Mouse (Mus musculus) MEL (cell line): Measurements from ENCODE around the gene Cox20. TPM values are rescaled to one million over a fixed set of nuclear protein-coding genes. Genes with fewer than 3 reads are reported as not detected.

Experiments
- DNase-seq: peaks from one replicate; pipeline ENCODE4 v3.0.0; 2011; ENCODE audit warnings: low read depth, low spot score
- H3K27ac ChIP-seq: 2 replicates; pipeline ENCODE4 v1.5.1; 2012; ENCODE audit warnings: low read depth, mild to moderate bottlenecking, control low read depth, low read length, moderate library complexity; ENCODE audit not compliant: control insufficient read depth
- H3K27me3 ChIP-seq, 2 experiments: fragments of 150-350 bp in 1 of 2; sonication (generic) in 1 of 2; 2 replicates each; pipeline ENCODE4 v1.6.1; 2012; ENCODE audit warnings: low read length in 2 of 2, mild to moderate bottlenecking in 2 of 2, improper control_type of control experiment in 1 of 2, moderate library complexity in 1 of 2; ENCODE audit not compliant: insufficient read depth in 2 of 2, control insufficient read depth in 1 of 2
- H3K36me3 ChIP-seq, 2 experiments: 2 replicates each; pipeline ENCODE4 v1.6.1; 2012 to 2014; ENCODE audit warnings: low read length in 2 of 2, improper control_type of control experiment in 1 of 2, inconsistent platforms in 1 of 2, mild to moderate bottlenecking in 1 of 2; ENCODE audit not compliant: insufficient read depth in 2 of 2, control insufficient read depth in 1 of 2
- H3K4me1 ChIP-seq, 2 experiments: fragments of 150-350 bp in 1 of 2; sonication (generic) in 1 of 2; 2 replicates each; pipeline ENCODE4 v1.6.1; 2012; ENCODE audit warnings: low read length in 2 of 2, improper control_type of control experiment in 1 of 2, mild to moderate bottlenecking in 1 of 2; ENCODE audit not compliant: insufficient read depth in 2 of 2, control insufficient read depth in 1 of 2
- H3K4me3 ChIP-seq, 2 experiments: fragments of 150-350 bp in 1 of 2; sonication (generic) in 1 of 2; 2 replicates each; pipeline ENCODE4 v1.5.1; 2012; ENCODE audit warnings: low read depth in 2 of 2, low read length in 2 of 2, mild to moderate bottlenecking in 2 of 2, moderate library complexity in 2 of 2, control low read depth in 1 of 2, improper control_type of control experiment in 1 of 2; ENCODE audit not compliant: control insufficient read depth in 1 of 2, insufficient read depth in 1 of 2
- H3K79me2 ChIP-seq: 2 replicates; pipeline ENCODE4 v1.6.1; 2012; ENCODE audit warnings: mild to moderate bottlenecking, low read length, moderate library complexity; ENCODE audit not compliant: control insufficient read depth, poor library complexity, insufficient read depth
- H3K9ac ChIP-seq: 2 replicates; pipeline ENCODE4 v1.6.1; 2012; ENCODE audit warnings: low read depth, mild to moderate bottlenecking, control low read depth, low read length, moderate library complexity; ENCODE audit not compliant: control insufficient read depth, poor library complexity, severe bottlenecking
- H3K9me3 ChIP-seq: fragments of 150-350 bp; sonication (generic); replicated peaks from 2 replicates; pipeline ENCODE4 v1.6.1; 2012; ENCODE audit warnings: mild to moderate bottlenecking, low read length, improper control_type of control experiment, moderate library complexity; ENCODE audit not compliant: insufficient read depth
- BHLHE40 ChIP-seq: IDR thresholded peaks from 2 replicates; pipeline ENCODE4 v1.6.1; 2012; ENCODE audit warnings: low read depth, mild to moderate bottlenecking, inconsistent platforms, low read length, improper control_type of control experiment, borderline replicate concordance
- CHD2 ChIP-seq: IDR thresholded peaks from 2 replicates; pipeline ENCODE4 v1.6.1; 2011; ENCODE audit warnings: low read length, improper control_type of control experiment
- CTCF ChIP-seq, 3 experiments: IDR thresholded peaks in 2 of 3; conservative IDR thresholded peaks in 1 of 3; 2 replicates each; pipeline ENCODE4 v1.5.1; 2011 to 2012; ENCODE audit warnings: low read length in 3 of 3, low read depth in 2 of 3, mild to moderate bottlenecking in 2 of 3, improper control_type of control experiment in 1 of 3, inconsistent platforms in 1 of 3, mixed read lengths in 1 of 3, moderate library complexity in 1 of 3; ENCODE audit not compliant: control insufficient read depth in 1 of 3, insufficient read depth in 1 of 3, poor library complexity in 1 of 3, severe bottlenecking in 1 of 3
- E2F4 ChIP-seq: IDR thresholded peaks from 2 replicates; pipeline ENCODE4 v1.6.1; 2011; ENCODE audit warnings: low read depth, low read length, improper control_type of control experiment, borderline replicate concordance
- ELF1 ChIP-seq: IDR thresholded peaks from 2 replicates; pipeline ENCODE4 v1.6.1; 2014; ENCODE audit warnings: low read depth, mild to moderate bottlenecking, inconsistent platforms, low read length, improper control_type of control experiment, moderate library complexity
- EP300 ChIP-seq, 2 experiments: IDR thresholded peaks; 2 replicates each; pipeline ENCODE4 v1.6.1; 2011; ENCODE audit warnings: improper control_type of control experiment in 2 of 2, low read length in 2 of 2, low read depth in 1 of 2, mild to moderate bottlenecking in 1 of 2
- ETS1 ChIP-seq: IDR thresholded peaks from 2 replicates; pipeline ENCODE4 v1.6.1; 2012; ENCODE audit warnings: low read depth, mild to moderate bottlenecking, inconsistent platforms, low read length, improper control_type of control experiment, moderate library complexity
- GABPA ChIP-seq: IDR thresholded peaks from 2 replicates; pipeline ENCODE4 v1.6.1; 2012; ENCODE audit warnings: low read depth, mild to moderate bottlenecking, inconsistent platforms, low read length, improper control_type of control experiment, moderate library complexity
- GATA1 ChIP-seq: IDR thresholded peaks from 2 replicates; pipeline ENCODE4 v1.6.1; 2011; ENCODE audit warnings: low read depth, low read length, improper control_type of control experiment
- HCFC1 ChIP-seq: IDR thresholded peaks from 2 replicates; pipeline ENCODE4 v1.6.1; 2012; ENCODE audit warnings: low read depth, mild to moderate bottlenecking, inconsistent platforms, low read length, improper control_type of control experiment, moderate library complexity
- JUND ChIP-seq: IDR thresholded peaks from 2 replicates; pipeline ENCODE4 v1.6.1; 2011; ENCODE audit warnings: low read depth, mild to moderate bottlenecking, improper control_type of control experiment, low read length
- KAT2A ChIP-seq: conservative IDR thresholded peaks from 2 replicates; pipeline ENCODE4 v1.6.1; 2012; ENCODE audit warnings: low read depth, low read length, improper control_type of control experiment, inconsistent platforms
- MAFK ChIP-seq: IDR thresholded peaks from 2 replicates; pipeline ENCODE4 v1.6.1; 2011; ENCODE audit warnings: low read depth, mild to moderate bottlenecking, low read length, improper control_type of control experiment, borderline replicate concordance
- MAX ChIP-seq: IDR thresholded peaks from 2 replicates; pipeline ENCODE4 v1.6.1; 2011; ENCODE audit warnings: low read length, improper control_type of control experiment
- MEF2A ChIP-seq: IDR thresholded peaks from 2 replicates; pipeline ENCODE4 v1.6.1; 2014; ENCODE audit warnings: low read depth, mild to moderate bottlenecking, inconsistent platforms, low read length, improper control_type of control experiment; ENCODE audit not compliant: poor library complexity, insufficient replicate concordance, severe bottlenecking; ENCODE audit errors: extremely low read depth
- MXI1 ChIP-seq: IDR thresholded peaks from 2 replicates; pipeline ENCODE4 v1.6.1; 2011; ENCODE audit warnings: mild to moderate bottlenecking, low read depth, low read length, improper control_type of control experiment
- MYB ChIP-seq: IDR thresholded peaks from 2 replicates; pipeline ENCODE4 v1.6.1; 2011; ENCODE audit warnings: mild to moderate bottlenecking, low read depth, low read length, improper control_type of control experiment
- MYC ChIP-seq: IDR thresholded peaks from 2 replicates; pipeline ENCODE4 v1.6.1; 2011; ENCODE audit warnings: low read depth, mild to moderate bottlenecking, low read length, improper control_type of control experiment, moderate library complexity
- NELFE ChIP-seq: IDR thresholded peaks from 2 replicates; pipeline ENCODE4 v1.6.1; 2011; ENCODE audit warnings: low read depth, low read length, improper control_type of control experiment
- POLR2A ChIP-seq, 2 experiments: IDR thresholded peaks; 2 replicates each; pipeline ENCODE4 v1.6.1; 2011 to 2012; ENCODE audit warnings: low read length in 2 of 2, mild to moderate bottlenecking in 2 of 2, control low read depth in 1 of 2, improper control_type of control experiment in 1 of 2, low read depth in 1 of 2, moderate library complexity in 1 of 2; ENCODE audit not compliant: control insufficient read depth in 1 of 2, insufficient read depth in 1 of 2, poor library complexity in 1 of 2
- POLR2AphosphoS2 ChIP-seq: IDR thresholded peaks from 2 replicates; pipeline ENCODE4 v1.6.1; 2011; ENCODE audit warnings: low read length, improper control_type of control experiment
- POLR2AphosphoS5 ChIP-seq: IDR thresholded peaks from 2 replicates; pipeline ENCODE4 v1.6.1; 2012; ENCODE audit warnings: low read depth, borderline replicate concordance, mild to moderate bottlenecking, inconsistent platforms, low read length, moderate library complexity, mixed read lengths
- RAD21 ChIP-seq: IDR thresholded peaks from 2 replicates; pipeline ENCODE4 v1.6.1; 2011; ENCODE audit warnings: mild to moderate bottlenecking, low read depth, low read length, improper control_type of control experiment
- RCOR1 ChIP-seq: IDR thresholded peaks from 2 replicates; pipeline ENCODE4 v1.6.1; 2012; ENCODE audit warnings: low read depth, mild to moderate bottlenecking, inconsistent platforms, low read length, improper control_type of control experiment
- SMC3 ChIP-seq: IDR thresholded peaks from 2 replicates; pipeline ENCODE4 v1.6.1; 2011; ENCODE audit warnings: low read depth, low read length, improper control_type of control experiment
- TAL1 ChIP-seq: IDR thresholded peaks from 2 replicates; pipeline ENCODE4 v1.6.1; 2012; ENCODE audit warnings: mild to moderate bottlenecking, inconsistent platforms, low read length, moderate library complexity, mixed read lengths
- TBP ChIP-seq: IDR thresholded peaks from 2 replicates; pipeline ENCODE4 v1.8.0; 2011; ENCODE audit warnings: low read depth, low read length, improper control_type of control experiment
- TCF12 ChIP-seq: IDR thresholded peaks from 2 replicates; pipeline ENCODE4 v1.6.1; 2014; ENCODE audit warnings: low read depth, mild to moderate bottlenecking, inconsistent platforms, low read length, improper control_type of control experiment, moderate library complexity
- UBTF ChIP-seq: IDR thresholded peaks from 2 replicates; pipeline ENCODE4 v1.6.1; 2012; ENCODE audit warnings: low read depth, mild to moderate bottlenecking, inconsistent platforms, low read length, improper control_type of control experiment, moderate library complexity, borderline replicate concordance; ENCODE audit not compliant: insufficient read depth
- USF1 ChIP-seq: IDR thresholded peaks from 2 replicates; pipeline ENCODE4 v1.6.1; 2014; ENCODE audit warnings: low read depth, mild to moderate bottlenecking, inconsistent platforms, low read length, improper control_type of control experiment, moderate library complexity
- USF2 ChIP-seq, 2 experiments: IDR thresholded peaks; 2 replicates each; pipeline ENCODE4 v1.6.1; 2011 to 2012; ENCODE audit warnings: improper control_type of control experiment in 2 of 2, low read length in 2 of 2, borderline replicate concordance in 1 of 2, inconsistent platforms in 1 of 2, low read depth in 1 of 2, mild to moderate bottlenecking in 1 of 2; ENCODE audit not compliant: insufficient read depth in 1 of 2
- ZC3H11A ChIP-seq: IDR thresholded peaks from 2 replicates; pipeline ENCODE4 v1.6.1; 2012; ENCODE audit warnings: low read depth, mild to moderate bottlenecking, inconsistent platforms, low read length, improper control_type of control experiment
- ZKSCAN1 ChIP-seq: IDR thresholded peaks from 2 replicates; pipeline ENCODE4 v1.6.1; 2012; ENCODE audit warnings: low read depth, mild to moderate bottlenecking, inconsistent platforms, low read length, improper control_type of control experiment, moderate library complexity
- ZMIZ1 ChIP-seq: IDR thresholded peaks from 2 replicates; pipeline ENCODE4 v1.6.1; 2012; ENCODE audit warnings: low read depth, mild to moderate bottlenecking, inconsistent platforms, low read length, improper control_type of control experiment, moderate library complexity
- ZNF384 ChIP-seq: IDR thresholded peaks from 2 replicates; pipeline ENCODE4 v1.6.1; 2012; ENCODE audit warnings: low read depth, mild to moderate bottlenecking, inconsistent platforms, low read length, improper control_type of control experiment
- polyA plus RNA-seq, 2 experiments: library from polyadenylated mRNA; stranded (reverse) in 1 of 2; unstranded in 1 of 2; fragments of >175 nt in 1 of 2; fragments of >200 nt in 1 of 2; gene quantifications; 2 replicates each; pipeline versions ENCODE4 v1.2.1 to v1.2.4; 2012; ENCODE audit warnings: low replicate concordance in 2 of 2, low read depth in 1 of 2; ENCODE audit not compliant: insufficient read length in 2 of 2, insufficient read depth in 1 of 2, missing spikeins in 1 of 2
- total RNA-seq: library from RNA; depleted of rRNA; stranded (reverse); fragments of 300-350 nt; gene quantifications from 2 replicates; pipeline ENCODE4 v1.2.3, GENCODE M21; 2012

Gene Cox20
- total and polyA plus RNA-seq, 3 experiments: 24.3 to 27.3 TPM; not detected in 1

GRCm38 (mm10) chr1:178368548-178369271 is 49.8 kb downstream of the Cox20 start:
- no peaks in the 10 kb centered on the region for H3K27me3 ChIP-seq
- H3K27ac ChIP-seq: peak overlapping the region; percentile 90
- peak; percentile 96 for DNase-seq
- peaks cover 3 to 14% of the 10 kb centered on the region in 2 experiments for H3K4me1 ChIP-seq
- peaks cover 4% of the 10 kb centered on the region; the same call in 1 of the 2 replicates for H3K79me2 ChIP-seq
- H3K36me3 ChIP-seq: peaks cover 0 to 8% of the 10 kb centered on the region in 2 experiments; a peak in 2 of 4 replicates
- H3K4me3 ChIP-seq: peak overlapping the region; percentile 65
- peak overlapping the region; percentile 83 for H3K9ac ChIP-seq
- no peaks in the 10 kb centered on the region for H3K9me3 ChIP-seq
- TF ChIP-seq UBTF (no peak; the same call in 1 of the 2 replicates), CHD2 (no peak), POLR2A (IDR thresholded peaks at IDR 0.05; ENCODE audit: control insufficient read depth in 1 of 2, insufficient read depth in 1 of 2, low read depth in 1 of 2, low read length in 2 of 2, poor library complexity in 1 of 2) (peak; percentile 60 to 92), TAL1 (no peak), MXI1 (peak; percentile 95), KAT2A (no peak), ZKSCAN1 (no peak), GABPA (no peak), MEF2A (no peak), ELF1 (peak; percentile 82), POLR2AphosphoS2 (peak; percentile 78; the same call in 1 of the 2 replicates), E2F4 (no peak), RCOR1 (no peak), USF2 (IDR thresholded peaks at IDR 0.05; ENCODE audit: borderline replicate concordance in 1 of 2, insufficient read depth in 1 of 2, low read depth in 1 of 2, low read length in 2 of 2) (peak in 1 of 2 experiments; percentile 72; a peak in 3 of 4 replicates), ZC3H11A (no peak), TBP (no peak), POLR2AphosphoS5 (peak; percentile 18; the same call in 1 of the 2 replicates), BHLHE40 (peak; percentile 98), GATA1 (no peak), MAFK (no peak), SMC3 (no peak), ZNF384 (no peak), TCF12 (peak; percentile 43), MAX (peak; percentile 88), EP300 (IDR thresholded peaks at IDR 0.05; ENCODE audit: low read depth in 1 of 2, low read length in 2 of 2) (no peak; a peak in 1 of 4 replicates), RAD21 (no peak), MYC (peak; percentile 81), CTCF (IDR thresholded peaks at IDR 0.05 in 2 of 3, conservative IDR thresholded peaks at IDR 0.05 in 1 of 3; ENCODE audit: control insufficient read depth in 1 of 3, insufficient read depth in 1 of 3, low read depth in 2 of 3, low read length in 3 of 3, poor library complexity in 1 of 3, severe bottlenecking in 1 of 3) (no peak), JUND (0 out of 2 replicates have a peak, but pooled peaks have one; percentile 41), MYB (no peak), USF1 (peak; percentile 96), ETS1 (peak; percentile 47; the same call in 1 of the 2 replicates), HCFC1 (peak; percentile 70), ZMIZ1 (peak; percentile 69), NELFE (peak; percentile 78)
